Mouse (Mus musculus): Measurements from ENCODE around the gene Spns1. TPM values are rescaled to one million over a fixed set of nuclear protein-coding genes. Genes with fewer than 3 reads are reported as not detected.

Gene Spns1
- polyA plus RNA-seq, 1 experiment = 246 TPM

- 59% methylated on average over 6 of the region's 6 CpGs for WGBS
Observed at GRCm38 (mm10) chr7:126374526-126374925, 2.7 kb downstream of the Spns1 start.

GRCm38 (mm10) chr7:126373007-126373406, 4.2 kb downstream of the Spns1 start:
- 84% methylated on average over 9 of the region's 9 CpGs for WGBS
- Histone ChIP-seq H3K4me1 (ENCODE audit: control insufficient read depth, insufficient read depth, low read length) (peaks cover 8% of the 10 kb centered on the region; the same call in 1 of the 2 replicates), H3K4me3 (replicated peaks; ENCODE audit: extremely low read depth, low read depth, low read length) (no peak overlapping the region)
- no peak for DNase-seq
- TF ChIP-seq POLR2A (IDR thresholded peaks at IDR 0.05; ENCODE audit: borderline replicate concordance, extremely low read depth, low read depth, low read length) (no peak), CTCF (IDR thresholded peaks at IDR 0.05; ENCODE audit: insufficient read depth, low read length) (no peak)

More at GRCm38 (mm10) chr7:126374526-126374925, 2.7 kb downstream of the Spns1 start:
- Histone ChIP-seq H3K4me3 (replicated peaks; ENCODE audit: extremely low read depth, low read depth, low read length) (no peak overlapping the region), H3K4me1 (ENCODE audit: control insufficient read depth, insufficient read depth, low read length) (peaks cover 8% of the 10 kb centered on the region; the same call in 1 of the 2 replicates)
- TF ChIP-seq POLR2A (IDR thresholded peaks at IDR 0.05; ENCODE audit: borderline replicate concordance, extremely low read depth, low read depth, low read length) (no peak), CTCF (IDR thresholded peaks at IDR 0.05; ENCODE audit: insufficient read depth, low read length) (no peak)
- no peak for DNase-seq

GRCm38 (mm10) chr7:126369393-126369792, 7.9 kb downstream of the Spns1 start, which contains the start of gene Lat:
Gene Lat, minus strand, starts transcription at chr7:126369570.
- TF ChIP-seq POLR2A (IDR thresholded peaks at IDR 0.05; ENCODE audit: borderline replicate concordance, extremely low read depth, low read depth, low read length) (no peak), CTCF (IDR thresholded peaks at IDR 0.05; ENCODE audit: insufficient read depth, low read length) (no peak)
- DNase-seq = no peak
- whole genome bisulfite sequencing = 50% methylated on average over 13 of the region's 13 CpGs
- Histone ChIP-seq H3K4me3 (replicated peaks; ENCODE audit: extremely low read depth, low read depth, low read length) (no peak within 1 kb of the TSS), H3K4me1 (ENCODE audit: control insufficient read depth, insufficient read depth, low read length) (no peaks in the 10 kb centered on the region)

GRCm38 (mm10) chr7:126368367-126368766, 8.9 kb downstream of the Spns1 start:
- H3K4me1 ChIP-seq (ENCODE audit: control insufficient read depth, insufficient read depth, low read length) = no peaks in the 10 kb centered on the region
- WGBS = 77% methylated on average over 8 of the region's 8 CpGs
- no peak overlapping the region for H3K4me3 ChIP-seq (replicated peaks; ENCODE audit: extremely low read depth, low read depth, low read length)
- no peak for TF ChIP-seq CTCF (IDR thresholded peaks at IDR 0.05; ENCODE audit: insufficient read depth, low read length)
- TF ChIP-seq POLR2A (IDR thresholded peaks at IDR 0.05; ENCODE audit: borderline replicate concordance, extremely low read depth, low read depth, low read length) = no peak
- DNase-seq = no peak

GRCm38 (mm10) chr7:126367636-126368035, 9.6 kb downstream of the Spns1 start:
- WGBS = 78% methylated on average over 10 of the region's 10 CpGs
- TF ChIP-seq POLR2A (IDR thresholded peaks at IDR 0.05; ENCODE audit: borderline replicate concordance, extremely low read depth, low read depth, low read length) (no peak), CTCF (IDR thresholded peaks at IDR 0.05; ENCODE audit: insufficient read depth, low read length) (no peak)
- DNase-seq = no peak
- Histone ChIP-seq H3K4me1 (ENCODE audit: control insufficient read depth, insufficient read depth, low read length) (no peaks in the 10 kb centered on the region), H3K4me3 (replicated peaks; ENCODE audit: extremely low read depth, low read depth, low read length) (no peak overlapping the region)

GRCm38 (mm10) chr7:126363038-126363437, 14.2 kb downstream of the Spns1 start:
- Histone ChIP-seq H3K4me3 (replicated peaks; ENCODE audit: extremely low read depth, low read depth, low read length) (no peak overlapping the region), H3K4me1 (ENCODE audit: control insufficient read depth, insufficient read depth, low read length) (no peaks in the 10 kb centered on the region)
- WGBS = 79% methylated on average over 6 of the region's 6 CpGs
- DNase-seq = no peak
- TF ChIP-seq CTCF (IDR thresholded peaks at IDR 0.05; ENCODE audit: insufficient read depth, low read length) = no peak
- TF ChIP-seq POLR2A (IDR thresholded peaks at IDR 0.05; ENCODE audit: borderline replicate concordance, extremely low read depth, low read depth, low read length) = no peak

- WGBS = 63% methylated on average over 13 of the region's 13 CpGs
- no peak for DNase-seq
- H3K4me3 ChIP-seq (replicated peaks; ENCODE audit: extremely low read depth, low read depth, low read length) = no peak overlapping the region
- no peaks in the 10 kb centered on the region for H3K4me1 ChIP-seq (ENCODE audit: control insufficient read depth, insufficient read depth, low read length)
- no peak for TF ChIP-seq POLR2A (IDR thresholded peaks at IDR 0.05; ENCODE audit: borderline replicate concordance, extremely low read depth, low read depth, low read length)
- TF ChIP-seq CTCF (IDR thresholded peaks at IDR 0.05; ENCODE audit: insufficient read depth, low read length) = no peak
Observed at GRCm38 (mm10) chr7:126359049-126359448, 18.2 kb downstream of the Spns1 start.

GRCm38 (mm10) chr7:126358413-126358812, 18.8 kb downstream of the Spns1 start:
- H3K4me3 ChIP-seq (replicated peaks; ENCODE audit: extremely low read depth, low read depth, low read length) = no peak overlapping the region
- no peaks in the 10 kb centered on the region for H3K4me1 ChIP-seq (ENCODE audit: control insufficient read depth, insufficient read depth, low read length)
- TF ChIP-seq CTCF (IDR thresholded peaks at IDR 0.05; ENCODE audit: insufficient read depth, low read length) (no peak), POLR2A (IDR thresholded peaks at IDR 0.05; ENCODE audit: borderline replicate concordance, extremely low read depth, low read depth, low read length) (no peak)
- 88% methylated on average over 9 of the region's 9 CpGs for WGBS
- DNase-seq = no peak

GRCm38 (mm10) chr7:126357838-126358237, 19.4 kb downstream of the Spns1 start:
- no peak for TF ChIP-seq POLR2A (IDR thresholded peaks at IDR 0.05; ENCODE audit: borderline replicate concordance, extremely low read depth, low read depth, low read length)
- H3K4me3 ChIP-seq (replicated peaks; ENCODE audit: extremely low read depth, low read depth, low read length) = no peak overlapping the region
- no peak for DNase-seq
- WGBS = 75% methylated on average over 6 of the region's 6 CpGs
- no peaks in the 10 kb centered on the region for H3K4me1 ChIP-seq (ENCODE audit: control insufficient read depth, insufficient read depth, low read length)

- H3K4me1 ChIP-seq (ENCODE audit: control insufficient read depth, insufficient read depth, low read length) = no peaks in the 10 kb centered on the region
- TF ChIP-seq POLR2A (IDR thresholded peaks at IDR 0.05; ENCODE audit: borderline replicate concordance, extremely low read depth, low read depth, low read length) = no peak
- no peak for TF ChIP-seq CTCF (IDR thresholded peaks at IDR 0.05; ENCODE audit: insufficient read depth, low read length)
- no peak overlapping the region for H3K4me3 ChIP-seq (replicated peaks; ENCODE audit: extremely low read depth, low read depth, low read length)
- WGBS = 41% methylated on average over 7 of the region's 7 CpGs
- no peak for DNase-seq
Observed at GRCm38 (mm10) chr7:126356793-126357591, 20.3 kb downstream of the Spns1 start.

Measured in lung, adult 2 months (tissue).